In the genomic region with DNA sequence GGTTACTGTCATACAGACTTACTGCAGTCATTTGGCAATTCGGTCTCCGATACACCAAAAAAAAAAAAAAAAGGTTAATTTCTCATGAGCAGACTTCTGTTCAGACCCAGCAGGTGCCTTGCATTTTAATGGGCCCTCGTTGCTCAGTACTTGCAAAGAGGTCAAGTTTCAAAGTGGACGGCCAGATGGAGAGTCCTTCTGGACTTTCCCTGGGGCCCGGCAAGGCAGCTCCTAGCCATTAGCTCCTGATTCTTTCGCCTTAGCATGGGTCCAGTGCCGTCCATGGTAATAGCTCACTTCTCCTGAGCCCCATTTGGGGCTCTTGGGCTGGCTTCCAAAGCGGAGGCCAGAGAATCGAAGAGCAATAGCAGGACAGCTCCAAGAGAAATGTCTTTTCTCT, we compare ENCODE assay signal across 24 mouse cellular contexts.
DNase-seq lines count a peak whose midpoint lies in the region; ATAC-seq lines count a peak whose summit lies in the region.
"Had no signal": no experiment of that assay in that cellular context is flagged by ENCODE, and none has a peak within 500 bp of the region (broad histone marks: within the 10 kb centered on the region; RNA-seq: fewer than 3 reads in every experiment).

No protein-coding gene starts in this region.

- H3K27me3 ChIP-seq in limb, embryonic 11.5 days (ENCODE audit: control insufficient read depth, insufficient read depth, low read length): no peaks in the 10 kb centered on the region
- H3K27me3 ChIP-seq: embryonic facial prominence, embryonic 13.5 days; liver, embryonic 13.5 days; neural tube, embryonic 12.5 days had no signal

- intact Hi-C loops in left cerebral cortex, postnatal 4 days (cut with DNase I): no loop called here
- intact Hi-C loops in left cerebral cortex, postnatal 36 days (cut with DNase I): no loop called here

- peaks cover 5% of the 10 kb centered on the region; the same call in 1 of the 2 replicates for H3K4me1 ChIP-seq in limb, embryonic 11.5 days (ENCODE audit: control insufficient read depth, insufficient read depth, low read length)
- H3K4me1 ChIP-seq: embryonic facial prominence, embryonic 13.5 days; liver, embryonic 13.5 days; neural tube, embryonic 12.5 days had no signal

- 26% methylated on average over 9 of the region's 9 CpGs for WGBS in limb, embryonic 11.5 days

- H3K4me2 ChIP-seq in limb, embryonic 11.5 days (ENCODE audit: low read depth, severe bottlenecking): no peak overlapping the region
- H3K4me2 ChIP-seq: embryonic facial prominence, embryonic 13.5 days; hindbrain, embryonic 14.5 days; liver, embryonic 13.5 days; neural tube, embryonic 12.5 days had no signal

- H3K36me3 ChIP-seq in limb, embryonic 11.5 days (ENCODE audit: control insufficient read depth, insufficient read depth, low read length): no peaks in the 10 kb centered on the region
- H3K36me3 ChIP-seq: embryonic facial prominence, embryonic 13.5 days; liver, embryonic 13.5 days; midbrain, embryonic 10.5 days; neural tube, embryonic 12.5 days had no signal

- H3K9ac ChIP-seq in limb, embryonic 11.5 days (ENCODE audit: low read length): no peak overlapping the region
- H3K9ac ChIP-seq: embryonic facial prominence, embryonic 13.5 days; hindbrain, embryonic 14.5 days; liver, embryonic 13.5 days; neural tube, embryonic 12.5 days had no signal

- H3K4me3 ChIP-seq in limb, embryonic 11.5 days (ENCODE audit: low read depth, low read length): no peak overlapping the region
- H3K4me3 ChIP-seq: embryonic facial prominence, embryonic 13.5 days; liver, embryonic 13.5 days; midbrain, embryonic 10.5 days; myocyte; neural tube, embryonic 12.5 days had no signal

- no peak overlapping the region for H3K27ac ChIP-seq in limb, embryonic 11.5 days (replicated peaks; ENCODE audit: low read depth, low read length)
- H3K27ac ChIP-seq: embryonic facial prominence, embryonic 13.5 days; hindbrain, embryonic 14.5 days; liver, embryonic 13.5 days; midbrain, embryonic 10.5 days; neural tube, embryonic 12.5 days had no signal

- no peaks in the 10 kb centered on the region for H3K9me3 ChIP-seq in limb, embryonic 11.5 days (ENCODE audit: control insufficient read depth, low read length)
- H3K9me3 ChIP-seq: embryonic facial prominence, embryonic 13.5 days; liver, embryonic 13.5 days; midbrain, embryonic 10.5 days; neural tube, embryonic 12.5 days had no signal

- ATAC-seq in limb, embryonic 11.5 days (ENCODE audit: insufficient number of reproducible peaks, low FRiP score, low TSS enrichment, low read depth): no peak
- ATAC-seq: forebrain, embryonic 16.5 days; intestine, postnatal 0 days; lung, postnatal 0 days had no signal

- peak; percentile 24 for DNase-seq in left cerebral cortex, postnatal 4 days
- DNase-seq in left cerebral cortex, postnatal 36 days (ENCODE audit: low spot score in 2 of 2): no peak
- peak; percentile 14 for DNase-seq in cerebellum, adult 8-10 months
- DNase-seq in cerebellum, postnatal 14 days: peak; percentile 26 to 32
- peak; percentile 52 for DNase-seq in limb, embryonic 11.5 days (ENCODE audit: low spot score)
- no peak for DNase-seq in lung, postnatal 4 days
- no peak for DNase-seq in liver
- DNase-seq: adrenal gland, postnatal 25 days; B cell, adult 2 months; kidney, adult 9 months; kidney, postnatal 10 days; layer of hippocampus, adult 9-11 months; liver, embryonic 13.5 days; lung, adult 18-20 months; thymus, adult 2 months; thymus, postnatal 4 days had no signal

Comparison
In these comparisons a context has a peak if more than half of its experiments do, and no peak if none do; other contexts are left out.
1. DNase-seq: peak in left cerebral cortex, postnatal 4 days (single experiment), cerebellum, adult 8-10 months (single experiment), cerebellum, postnatal 14 days (2 of 2) and limb, embryonic 11.5 days (single experiment); none in left cerebral cortex, postnatal 36 days (0 of 2), lung, postnatal 4 days (0 of 2) and liver (single experiment).